Mouse (Mus musculus) spleen, adult 2 months (tissue): ENCODE data around the gene 1700066M21Rik. TPM values are rescaled to one million over a fixed set of nuclear protein-coding genes. Genes with fewer than 3 reads are reported as not detected.

Experiments
- DNase-seq, 2 experiments: peaks; one replicate each; pipeline versions ENCODE4 v3.0.0 to v3.0.0-alpha.2; 2012 to 2021; ENCODE audit warnings: low spot score in 2 of 2, low read depth in 1 of 2
- H3K27ac ChIP-seq: fragments of 200-500 bp; 2 replicates; pipeline ENCODE4 v1.5.1; 2012; ENCODE audit warnings: low read length, inconsistent platforms; ENCODE audit not compliant: insufficient read depth
- H3K27me3 ChIP-seq: fragments of 200-500 bp; 2 replicates; pipeline ENCODE4 v1.6.1; 2012; ENCODE audit warnings: mild to moderate bottlenecking, moderate library complexity, low read length, inconsistent platforms; ENCODE audit not compliant: control insufficient read depth, insufficient read depth
- H3K36me3 ChIP-seq: fragments of 200-500 bp; 2 replicates; pipeline ENCODE4 v1.6.1; 2012; ENCODE audit warnings: mild to moderate bottlenecking, low read length, inconsistent platforms; ENCODE audit not compliant: control insufficient read depth, insufficient read depth
- H3K4me1 ChIP-seq: fragments of 200-500 bp; 2 replicates; pipeline ENCODE4 v1.6.1; 2011; ENCODE audit warnings: inconsistent platforms; ENCODE audit not compliant: control insufficient read depth, insufficient read depth, insufficient read length
- H3K4me3 ChIP-seq: fragments of 200-500 bp; 2 replicates; pipeline ENCODE4 v1.5.1; 2011; ENCODE audit warnings: mild to moderate bottlenecking, inconsistent platforms; ENCODE audit not compliant: insufficient read depth, insufficient read length; ENCODE audit errors: extremely low read depth
- CTCF ChIP-seq: fragments of 200-500 bp; IDR thresholded peaks from 2 replicates; pipeline ENCODE4 v1.5.1; 2011; ENCODE audit warnings: mild to moderate bottlenecking, inconsistent platforms; ENCODE audit not compliant: insufficient read depth, insufficient read length, insufficient replicate concordance; ENCODE audit errors: extremely low read depth
- POLR2A ChIP-seq: fragments of 200-500 bp; IDR thresholded peaks from 2 replicates; pipeline ENCODE4 v1.6.1; 2011; ENCODE audit warnings: low read depth, low read length, inconsistent platforms
- WGBS: fragments of 180-500 bp; shearing (Covaris S2); methylation state at CpG from one replicate; pipeline ENCODE4 v1.1.7; 2018; 5-methylcytosine and 5-hydroxymethylcytosine counted together
- polyA plus RNA-seq: library from polyadenylated mRNA; depleted of rRNA; stranded (reverse); fragments of >200 nt; gene quantifications from 2 replicates; pipeline ENCODE4 v1.2.3, GENCODE M21; 2012

1700066M21Rik gene
- polyA plus RNA-seq, 1 experiment, result 8.3 TPM

DNA sequence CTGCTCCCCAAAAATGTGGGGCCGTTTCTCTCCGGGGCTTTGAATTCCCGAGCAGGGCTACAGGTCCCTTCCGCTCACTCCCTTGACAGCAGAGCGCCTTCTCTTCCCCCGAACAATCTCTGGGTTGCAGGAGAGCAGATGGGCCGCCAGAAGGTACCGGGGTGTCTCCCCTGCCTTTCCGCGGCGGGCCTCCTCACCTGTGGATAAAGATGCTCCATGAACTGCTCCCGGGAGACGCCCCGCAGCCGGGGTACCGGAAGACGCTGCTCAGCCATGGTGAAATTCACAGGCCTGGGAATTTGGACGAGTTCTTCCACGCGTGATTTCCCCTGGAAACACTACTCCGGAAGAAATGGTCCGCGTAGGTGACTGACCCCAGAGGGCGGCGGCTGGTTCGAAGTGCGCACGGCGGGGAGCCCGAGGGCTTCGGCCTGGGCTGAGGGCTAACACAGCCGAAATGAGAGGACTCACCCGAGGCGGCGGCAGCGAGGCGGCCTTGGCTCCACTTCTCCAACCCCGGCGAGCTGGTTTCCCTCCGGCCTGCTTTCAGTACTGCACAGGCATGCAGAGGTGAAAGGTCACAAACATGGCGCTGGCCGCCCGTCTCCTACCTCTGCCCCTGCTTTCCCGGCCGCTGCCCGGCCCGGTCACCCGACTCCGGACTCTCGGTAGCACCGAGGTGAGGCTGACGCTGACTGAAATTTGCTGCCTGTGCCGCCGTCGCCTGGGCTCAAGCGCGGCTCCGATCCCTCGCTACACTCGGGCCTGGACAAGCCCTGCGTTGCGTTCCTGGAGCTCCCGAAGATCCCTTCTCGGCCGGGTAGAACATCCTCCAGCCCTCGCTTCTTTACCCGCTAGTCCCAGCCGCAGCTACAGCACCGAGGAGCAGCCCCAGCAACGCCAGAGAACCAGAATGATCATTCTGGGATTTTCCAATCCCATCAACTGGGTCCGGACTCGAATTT is 29.0 kb downstream of the 1700066M21Rik start, which contains the start of the genes Maip1 and Tyw5:
Maip1 (plus strand) TSS at position 142 of the 965 bp plus-strand sequence.
Tyw5 (minus strand) TSS at position 915 of the 965 bp plus-strand sequence.
- Histone ChIP-seq H3K27ac (peak within 1 kb of the TSS; percentile 93), H3K36me3 (no peaks in the 10 kb centered on the region), H3K4me3 (peak within 1 kb of the TSS; percentile 98), H3K27me3 (no peaks in the 10 kb centered on the region), H3K4me1 (no peaks in the 10 kb centered on the region; the same call in none of the 2 replicates)
- TF ChIP-seq CTCF, result no peak
- no peak; the same call in 1 of the 2 replicates for TF ChIP-seq POLR2A
- under 1% methylated on average over 72 of the region's 72 CpGs for WGBS
- DNase-seq, result peak; percentile 66 to 68

DNA sequence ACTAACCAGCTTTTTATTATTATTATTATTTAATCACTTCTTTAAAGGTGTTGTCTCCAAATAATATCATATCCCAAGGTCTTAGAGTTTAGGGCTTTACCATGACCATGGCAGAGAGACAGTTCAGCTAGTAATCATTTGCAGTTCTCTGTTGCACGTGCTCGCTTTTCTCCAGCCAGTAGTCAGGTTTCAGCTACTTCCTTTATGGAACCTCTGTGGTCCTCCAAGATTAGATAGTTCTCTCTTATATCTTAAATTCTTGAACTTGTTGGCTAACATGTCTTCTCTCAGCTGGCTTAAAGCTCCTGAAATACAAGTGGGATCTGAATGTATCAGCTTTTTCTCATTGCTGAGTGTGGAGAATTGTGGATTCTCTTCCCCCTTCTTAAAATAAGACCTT is 31.6 kb downstream of the 1700066M21Rik start:
- H3K36me3 ChIP-seq, result peaks cover 11% of the 10 kb centered on the region
- WGBS, result 91% methylated on average over 2 of the region's 2 CpGs
- H3K4me3 ChIP-seq, result no peak overlapping the region
- no peak for DNase-seq
- no peaks in the 10 kb centered on the region for H3K27me3 ChIP-seq
- no peaks in the 10 kb centered on the region; the same call in none of the 2 replicates for H3K4me1 ChIP-seq
- H3K27ac ChIP-seq, result no peak overlapping the region
- TF ChIP-seq CTCF (no peak), POLR2A (no peak)

DNA sequence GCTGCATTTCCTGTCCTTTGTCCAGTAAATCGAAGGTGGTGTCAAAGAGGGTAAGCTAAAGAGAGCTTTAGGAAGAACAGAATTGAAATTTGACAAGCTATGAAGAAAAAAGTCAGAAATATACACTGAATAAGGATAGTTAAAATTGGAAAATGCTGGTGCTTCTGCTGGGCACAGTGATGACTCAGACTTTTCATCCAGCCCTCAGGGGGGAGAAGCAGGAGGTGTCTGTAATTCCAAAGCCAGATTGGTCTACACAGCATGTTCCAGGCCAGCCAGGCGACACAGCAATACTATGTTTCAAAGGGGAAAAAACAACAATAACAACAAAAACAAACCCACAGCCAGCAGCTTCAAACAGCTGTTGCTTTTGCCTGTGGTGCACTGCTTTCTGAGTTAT is 36.0 kb downstream of the 1700066M21Rik start:
- no peak overlapping the region for H3K27ac ChIP-seq
- H3K27me3 ChIP-seq, result no peaks in the 10 kb centered on the region
- H3K36me3 ChIP-seq, result peaks cover 23% of the 10 kb centered on the region
- H3K4me3 ChIP-seq, result no peak overlapping the region
- H3K4me1 ChIP-seq, result no peaks in the 10 kb centered on the region; the same call in 1 of the 2 replicates
- WGBS, result 80% methylated on average over 2 of the region's 2 CpGs
- no peak for DNase-seq
- TF ChIP-seq CTCF (no peak), POLR2A (no peak)

DNA sequence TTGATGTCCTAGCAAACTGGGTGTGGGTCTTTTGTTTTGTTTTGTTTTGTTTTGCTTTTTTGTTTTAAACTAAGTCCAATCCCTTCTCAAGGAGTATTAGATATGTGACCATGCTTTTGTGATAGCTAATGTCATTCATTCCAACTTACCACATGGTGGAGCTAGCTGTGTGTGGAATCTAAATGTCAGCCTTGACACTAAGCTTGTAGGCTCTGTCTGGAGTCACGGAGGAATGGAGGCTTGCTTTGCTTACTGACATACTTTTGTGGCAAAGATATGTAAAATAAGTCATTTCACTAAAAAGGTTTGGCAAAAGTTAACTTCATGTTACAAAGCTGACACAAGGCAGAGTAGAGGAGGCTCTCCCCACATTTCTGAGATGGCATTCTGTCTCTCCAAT is 46.3 kb downstream of the 1700066M21Rik start:
- TF ChIP-seq CTCF (no peak), POLR2A (no peak)
- H3K4me3 ChIP-seq, result no peak overlapping the region
- no peaks in the 10 kb centered on the region for H3K27me3 ChIP-seq
- WGBS, result 15% methylated on average over 1 of the region's 1 CpGs
- H3K27ac ChIP-seq, result no peak overlapping the region
- no peaks in the 10 kb centered on the region for H3K36me3 ChIP-seq
- no peak for DNase-seq
- no peaks in the 10 kb centered on the region for H3K4me1 ChIP-seq

DNA sequence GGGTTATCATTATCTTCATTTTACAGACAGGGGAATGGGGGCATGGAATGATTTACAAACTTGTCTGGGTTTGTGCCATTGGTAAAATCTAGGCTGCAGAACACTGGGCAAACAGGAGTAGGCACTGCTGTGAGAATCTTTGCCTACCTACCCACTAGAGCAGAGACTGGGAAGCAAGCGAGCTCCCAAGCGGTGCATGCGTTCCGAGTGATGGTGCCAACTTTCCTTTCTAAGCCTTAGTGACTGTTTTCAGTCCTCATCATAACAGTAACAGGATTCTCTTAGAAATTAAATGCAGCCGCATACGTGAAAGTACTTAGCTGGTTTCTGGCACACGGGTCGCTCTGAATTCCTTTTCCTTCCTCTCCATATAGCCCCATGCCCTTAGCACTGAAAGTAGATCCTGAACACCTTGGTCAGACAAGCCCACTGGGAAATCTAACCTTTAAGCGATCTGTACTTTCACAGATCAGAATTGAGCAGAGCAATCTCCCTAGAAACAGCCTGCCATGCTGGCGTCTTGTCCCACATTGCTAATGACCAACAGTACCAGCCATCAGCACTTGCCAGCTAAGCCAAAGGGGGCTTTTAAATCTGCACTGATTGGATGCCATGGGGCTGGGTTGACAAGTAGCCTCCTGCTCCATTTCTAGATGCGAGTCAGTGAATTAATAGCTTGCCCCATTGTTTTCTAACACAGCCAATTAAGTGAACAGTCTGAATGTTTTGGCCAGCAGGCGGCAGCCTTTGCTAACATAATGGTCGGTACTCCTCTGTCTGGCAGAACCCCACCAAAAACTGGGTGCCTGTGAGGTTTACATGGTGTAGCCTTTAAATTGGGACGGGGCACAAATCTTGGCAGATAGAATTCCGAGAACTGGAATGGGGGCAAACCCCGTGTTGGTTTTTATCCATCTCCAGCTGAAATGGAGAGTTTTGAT is 51.2 kb downstream of the 1700066M21Rik start:
- TF ChIP-seq POLR2A, result no peak
- TF ChIP-seq CTCF, result peak; percentile 59; the same call in 1 of the 2 replicates
- no peaks in the 10 kb centered on the region for H3K27me3 ChIP-seq
- H3K4me1 ChIP-seq, result no peaks in the 10 kb centered on the region
- H3K36me3 ChIP-seq, result no peaks in the 10 kb centered on the region
- H3K27ac ChIP-seq, result no peak overlapping the region
- H3K4me3 ChIP-seq, result no peak overlapping the region
- WGBS, result 58% methylated on average over 16 of the region's 16 CpGs
- peak; percentile 25 to 73 for DNase-seq

DNA sequence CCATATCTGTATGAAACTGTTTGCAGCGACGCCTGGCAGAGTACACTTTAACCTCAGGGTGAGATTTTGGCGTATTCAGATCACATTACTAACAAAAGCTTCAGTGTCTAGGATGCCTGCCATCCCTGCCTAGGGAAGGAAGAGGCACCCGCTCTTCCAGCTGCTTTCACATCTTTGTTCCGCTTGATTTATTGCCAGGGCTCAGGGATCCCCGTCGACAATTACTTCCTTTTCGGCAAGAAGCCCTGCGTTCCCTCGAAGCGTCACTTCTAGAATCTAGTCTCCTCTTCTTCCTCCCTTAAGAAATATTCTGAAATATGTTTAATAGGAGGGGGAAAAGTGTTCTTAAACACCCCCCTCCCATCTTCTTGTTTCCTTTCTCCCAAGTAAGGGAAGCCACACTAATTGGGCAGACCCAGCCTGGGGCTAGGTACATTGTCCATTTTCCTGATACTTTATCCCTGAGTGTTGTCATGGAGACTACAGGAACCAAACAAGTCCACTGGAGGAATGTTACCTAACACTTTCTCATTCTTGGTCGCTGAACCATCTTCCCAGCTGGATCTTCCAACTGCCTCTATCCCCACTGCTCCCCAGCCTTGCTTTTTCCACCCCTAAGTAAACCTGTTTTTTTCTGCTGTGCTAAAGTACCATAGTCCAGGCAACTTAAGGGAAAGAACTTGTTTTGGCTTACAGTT is 52.5 kb downstream of the 1700066M21Rik start:
- TF ChIP-seq POLR2A (no peak), CTCF (no peak)
- H3K27me3 ChIP-seq, result 0 out of 2 replicates have a peak, but pooled peaks cover 1% of the 10 kb centered on the region
- H3K4me1 ChIP-seq, result no peaks in the 10 kb centered on the region
- no peak overlapping the region for H3K27ac ChIP-seq
- no peak for DNase-seq
- H3K4me3 ChIP-seq, result no peak overlapping the region
- 5% methylated on average over 12 of the region's 12 CpGs for WGBS
- no peaks in the 10 kb centered on the region for H3K36me3 ChIP-seq
